Mouse (Mus musculus) spleen, adult 2 months (tissue): ENCODE results near the gene Gm26558.

Source experiments
- CTCF ChIP-seq: fragments of 200-500 bp; IDR thresholded peaks from 2 replicates; pipeline ENCODE4 v1.5.1; 2011; ENCODE audit warnings: mild to moderate bottlenecking, inconsistent platforms; ENCODE audit not compliant: insufficient read depth, insufficient read length, insufficient replicate concordance; ENCODE audit errors: extremely low read depth
- POLR2A ChIP-seq: fragments of 200-500 bp; IDR thresholded peaks from 2 replicates; pipeline ENCODE4 v1.6.1; 2011; ENCODE audit warnings: low read depth, low read length, inconsistent platforms

DNA sequence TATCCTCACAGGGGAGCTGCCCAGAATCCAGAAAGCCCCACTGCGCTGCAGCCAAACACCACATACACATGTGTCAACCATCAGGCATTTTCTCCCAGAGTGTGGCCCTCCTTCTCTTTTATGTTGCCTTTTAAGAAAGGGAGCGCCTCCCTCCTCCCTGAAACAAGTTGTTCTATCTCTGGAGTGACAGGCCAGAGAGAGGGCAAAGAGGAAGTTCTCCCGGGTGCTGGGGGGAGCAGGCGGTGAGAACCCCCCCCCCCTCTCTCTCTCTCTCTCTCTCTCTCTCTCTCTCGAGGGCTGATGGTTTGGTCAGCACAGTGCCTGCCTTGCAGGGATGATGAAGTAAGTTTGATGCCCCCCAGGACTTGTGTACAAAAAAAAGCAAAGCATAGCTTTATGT, 40.5 kb upstream of the Gm26558 start:
- TF ChIP-seq POLR2A: no peak
- TF ChIP-seq CTCF: no peak
